Comparison of ENCODE assay signal across 32 mouse cellular contexts in the genomic region with DNA sequence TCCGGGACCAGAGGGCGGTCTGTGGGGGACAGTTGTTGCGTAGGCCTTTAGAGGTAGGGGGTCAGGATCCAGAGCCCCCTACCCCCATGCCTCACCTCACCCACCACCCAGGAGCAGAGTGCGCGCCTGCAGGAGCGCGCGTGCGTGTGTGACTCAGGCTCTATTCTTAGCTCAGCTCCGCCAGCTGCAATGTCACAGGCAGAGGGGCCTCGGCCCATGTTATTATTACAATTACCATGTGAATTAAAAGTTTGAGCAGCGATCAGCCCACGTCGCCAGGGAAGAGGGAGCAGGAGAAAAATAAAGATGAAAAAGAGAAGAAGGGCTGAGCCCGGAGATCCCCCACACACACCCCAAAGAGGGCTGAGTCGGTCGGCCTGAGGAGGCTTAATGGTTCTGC. TPM values are rescaled to one million over a fixed set of nuclear protein-coding genes. Genes with fewer than 3 reads are reported as not detected.
DNase-seq lines count a peak whose midpoint lies in the region; ATAC-seq and TF ChIP-seq lines count a peak whose summit lies in the region.
"Had no signal": no experiment of that assay in that cellular context is flagged by ENCODE, and none has a peak within 500 bp of the region (broad histone marks: within the 10 kb centered on the region; RNA-seq: fewer than 3 reads in every experiment).

No protein-coding gene starts in this region.

- no peak overlapping the region for H3K27ac ChIP-seq in forebrain, embryonic 13.5 days
- H3K27ac ChIP-seq in forebrain, embryonic 14.5 days (ENCODE audit: low read depth, low read length): no peak overlapping the region
- H3K27ac ChIP-seq in heart, embryonic 13.5 days (replicated peaks): no peak overlapping the region
- H3K27ac ChIP-seq in layer of hippocampus, adult 2 months: peak overlapping the region; percentile 94; the same call in 1 of the 2 replicates
- H3K27ac ChIP-seq: embryonic facial prominence, embryonic 13.5 days; forebrain, embryonic 10.5 days; hindbrain, embryonic 10.5 days; hindbrain, postnatal 0 days; intestine, embryonic 15.5 days; limb, embryonic 12.5 days; liver, embryonic 15.5 days had no signal

- peaks cover 51% of the 10 kb centered on the region for H3K27me3 ChIP-seq in forebrain, embryonic 13.5 days
- H3K27me3 ChIP-seq in forebrain, embryonic 14.5 days (replicated peaks; ENCODE audit: control insufficient read depth, insufficient read depth, low read length): peaks cover 22% of the 10 kb centered on the region
- peaks cover 81% of the 10 kb centered on the region for H3K27me3 ChIP-seq in heart, embryonic 13.5 days (replicated peaks)

- no peaks in the 10 kb centered on the region for H3K9me3 ChIP-seq in forebrain, embryonic 13.5 days (replicated peaks)
- H3K9me3 ChIP-seq in forebrain, embryonic 14.5 days (replicated peaks; ENCODE audit: control insufficient read depth, low read length): no peaks in the 10 kb centered on the region
- no peaks in the 10 kb centered on the region for H3K9me3 ChIP-seq in heart, embryonic 13.5 days
- H3K9me3 ChIP-seq: embryonic facial prominence, embryonic 13.5 days; forebrain, embryonic 10.5 days; hindbrain, embryonic 10.5 days; intestine, embryonic 15.5 days; limb, embryonic 12.5 days; liver, embryonic 15.5 days had no signal

- H3K4me3 ChIP-seq in forebrain, embryonic 13.5 days: no peak overlapping the region
- no peak overlapping the region for H3K4me3 ChIP-seq in forebrain, embryonic 14.5 days (ENCODE audit: low read depth, low read length)
- H3K4me3 ChIP-seq in heart, embryonic 13.5 days: no peak overlapping the region
- peak overlapping the region; percentile 23; the same call in 1 of the 2 replicates for H3K4me3 ChIP-seq in layer of hippocampus, adult 2 months
- H3K4me3 ChIP-seq: embryonic facial prominence, embryonic 13.5 days; forebrain, embryonic 10.5 days; hindbrain, embryonic 10.5 days; intestine, embryonic 15.5 days; limb, embryonic 12.5 days; liver, embryonic 15.5 days had no signal

- no peak; the same call in 1 of the 2 replicates for ATAC-seq in forebrain, embryonic 13.5 days
- no peak for ATAC-seq in forebrain, embryonic 14.5 days
- ATAC-seq in heart, embryonic 13.5 days (ENCODE audit: extremely low read depth, insufficient number of reproducible peaks, low FRiP score, low TSS enrichment): no peak
- ATAC-seq: hindbrain, postnatal 0 days; intestine, embryonic 15.5 days; midbrain, embryonic 16.5 days had no signal

- H3K36me3 ChIP-seq in forebrain, embryonic 13.5 days (ENCODE audit: poor library complexity, severe bottlenecking): no peaks in the 10 kb centered on the region
- no peaks in the 10 kb centered on the region for H3K36me3 ChIP-seq in forebrain, embryonic 14.5 days (ENCODE audit: control insufficient read depth, insufficient read depth, low read length)
- no peaks in the 10 kb centered on the region for H3K36me3 ChIP-seq in heart, embryonic 13.5 days
- H3K36me3 ChIP-seq: embryonic facial prominence, embryonic 13.5 days; forebrain, embryonic 10.5 days; hindbrain, embryonic 10.5 days; intestine, embryonic 15.5 days; limb, embryonic 12.5 days; liver, embryonic 15.5 days had no signal

- H3K4me1 ChIP-seq in forebrain, embryonic 13.5 days: peaks cover 17% of the 10 kb centered on the region
- H3K4me1 ChIP-seq in forebrain, embryonic 14.5 days (ENCODE audit: control insufficient read depth, insufficient read depth, low read length): no peaks in the 10 kb centered on the region
- H3K4me1 ChIP-seq in heart, embryonic 13.5 days: peaks cover 60% of the 10 kb centered on the region

- DNase-seq in forebrain, embryonic 14.5 days (ENCODE audit: low spot score): no peak
- DNase-seq in heart, postnatal 10 days: no peak
- no peak for DNase-seq in layer of hippocampus, adult 2 months (ENCODE audit: low spot score in 2 of 2)
- DNase-seq in layer of hippocampus, adult 8-10 months (ENCODE audit: low spot score in 2 of 2): no peak
- DNase-seq in brain, embryonic 14.5 days (ENCODE audit: low read depth): peak; percentile 30
- DNase-seq in ovary, adult 18-20 months (ENCODE audit: low spot score): no peak
- DNase-seq: adrenal gland, postnatal 14 days; cerebellum, adult 18-20 months; cerebellum, postnatal 10 days; gastrocnemius, postnatal 25 days; heart, adult 11 months; kidney, adult 2 months; kidney, postnatal 36 days; layer of hippocampus, postnatal 36 days; lung, embryonic 14.5 days; lung, postnatal 14 days had no signal

- H3K9ac ChIP-seq in forebrain, embryonic 13.5 days: 0 out of 2 replicates have a peak overlapping the region, but pooled peaks have one; percentile 26
- H3K9ac ChIP-seq in forebrain, embryonic 14.5 days (ENCODE audit: low read length): no peak overlapping the region
- peak overlapping the region; percentile 63 for H3K9ac ChIP-seq in heart, embryonic 13.5 days
- H3K9ac ChIP-seq: embryonic facial prominence, embryonic 13.5 days; intestine, embryonic 15.5 days; limb, embryonic 12.5 days; liver, embryonic 15.5 days; lung, embryonic 14.5 days had no signal

- 58% methylated on average over 17 of the region's 17 CpGs for WGBS in forebrain, embryonic 13.5 days
- 60% methylated on average over 17 of the region's 17 CpGs for WGBS in forebrain, embryonic 14.5 days
- WGBS in heart, embryonic 13.5 days: 54% methylated on average over 17 of the region's 17 CpGs

- TF ChIP-seq CTCF in layer of hippocampus, adult 2 months (conservative IDR thresholded peaks at IDR 0.05): no peak
- no peak for TF ChIP-seq CTCF in brain, embryonic 14.5 days (IDR thresholded peaks at IDR 0.05; ENCODE audit: borderline replicate concordance, extremely low read depth, insufficient read depth, insufficient read length)

- TF ChIP-seq POLR2A in brain, embryonic 14.5 days (IDR thresholded peaks at IDR 0.05; ENCODE audit: borderline replicate concordance, extremely low read depth, insufficient read depth, insufficient read length, poor library complexity, severe bottlenecking): no peak

- intact Hi-C loops in heart, postnatal 10 days (cut with DNase I): no loop called here

- no peak overlapping the region for H3K4me2 ChIP-seq in forebrain, embryonic 13.5 days
- H3K4me2 ChIP-seq in forebrain, embryonic 14.5 days (ENCODE audit: low read length): no peak overlapping the region
- H3K4me2 ChIP-seq in heart, embryonic 13.5 days: peak overlapping the region; percentile 28; the same call in 1 of the 2 replicates
- H3K4me2 ChIP-seq: embryonic facial prominence, embryonic 13.5 days; intestine, embryonic 15.5 days; limb, embryonic 12.5 days; liver, embryonic 15.5 days; lung, embryonic 14.5 days had no signal

RNA-seq across cellular contexts. Expression of a gene that starts 4.9 kb away (rescaled TPM):
- not detected in 2 replicates for polyA plus RNA-seq in forebrain, embryonic 13.5 days (2015; fragmentation: Nextera tagmentation; extraction: Ambion mirVana)
- polyA plus RNA-seq in forebrain, embryonic 14.5 days (2014; fragmentation: Nextera tagmentation; extraction: Ambion mirVana): 0.18 TPM in 1 of 2 replicates, not detected in the other
- polyA plus RNA-seq in heart, embryonic 13.5 days (2015; fragmentation: Nextera tagmentation; extraction: Ambion mirVana): 0.19 and 0.21 TPM in 2 replicates
- under 1 TPM; 0.27 to 0.31 TPM for total RNA-seq in heart, postnatal 10 days (2021)
- 10 to 100 TPM; 85.5 to 88.6 TPM for total RNA-seq in layer of hippocampus, adult 2 months (2021)
- 10 to 100 TPM; 81.3 to 98.0 (median 88.7) TPM for total RNA-seq in layer of hippocampus, adult 8-10 months (2022)
- 0.30 and 0.68 TPM in 2 replicates for polyA plus RNA-seq in brain, embryonic 14.5 days (2012; rRNA removed)
- total RNA-seq: CH12.LX; common myeloid progenitor, adult 5-6 weeks; gastrocnemius, adult 18-20 months; gastrocnemius, postnatal 25 days; liver, adult 2 months had no signal
- polyA plus RNA-seq: embryonic facial prominence, embryonic 13.5 days; forebrain, embryonic 10.5 days; hindbrain, embryonic 10.5 days; hindbrain, postnatal 0 days; intestine, embryonic 15.5 days; limb, embryonic 12.5 days; liver, adult 2 months; liver, embryonic 15.5 days; lung, embryonic 14.5 days; midbrain, embryonic 16.5 days; neural tube, embryonic 11.5 days; stomach, embryonic 14.5 days had no signal

RNA-seq across cellular contexts. Expression of a gene that starts 16.1 kb away (rescaled TPM):
- 5.1 and 6.4 TPM in 2 replicates for polyA plus RNA-seq in forebrain, embryonic 13.5 days (2015; fragmentation: Nextera tagmentation; extraction: Ambion mirVana)
- polyA plus RNA-seq in forebrain, embryonic 14.5 days (2014; fragmentation: Nextera tagmentation; extraction: Ambion mirVana): 6.8 and 8.4 TPM in 2 replicates
- polyA plus RNA-seq in heart, embryonic 13.5 days (2015; fragmentation: Nextera tagmentation; extraction: Ambion mirVana): 69.8 and 72.1 TPM in 2 replicates
- total RNA-seq in heart, postnatal 10 days (2021): 10 to 100 TPM; 21.4 to 24.2 TPM
- total RNA-seq in layer of hippocampus, adult 2 months (2021): under 1 TPM in 1 of 2 experiments, not detected in 1; 0.51 TPM
- total RNA-seq in layer of hippocampus, adult 8-10 months (2022): under 1 TPM in 3 of 4 experiments, not detected in 1; 0.23 to 0.45 (median 0.32) TPM
- 8.7 and 11.3 TPM in 2 replicates for polyA plus RNA-seq in brain, embryonic 14.5 days (2012; rRNA removed)
- total RNA-seq: common myeloid progenitor, adult 5-6 weeks had no signal

RNA-seq across cellular contexts. Expression of a gene that starts 44.7 kb away (rescaled TPM):
- 200 and 208 TPM in 2 replicates for polyA plus RNA-seq in forebrain, embryonic 13.5 days (2015; fragmentation: Nextera tagmentation; extraction: Ambion mirVana)
- 114 and 158 TPM in 2 replicates for polyA plus RNA-seq in forebrain, embryonic 14.5 days (2014; fragmentation: Nextera tagmentation; extraction: Ambion mirVana)
- polyA plus RNA-seq in heart, embryonic 13.5 days (2015; fragmentation: Nextera tagmentation; extraction: Ambion mirVana): 64.8 and 76.2 TPM in 2 replicates
- 10 to 100 TPM; 79.6 to 81.4 TPM for total RNA-seq in heart, postnatal 10 days (2021)
- 100 to 1,000 TPM; 104 to 108 TPM for total RNA-seq in layer of hippocampus, adult 2 months (2021)
- 100 to 1,000 TPM; 112 to 137 (median 123) TPM for total RNA-seq in layer of hippocampus, adult 8-10 months (2022)
- 403 and 452 TPM in 2 replicates for polyA plus RNA-seq in brain, embryonic 14.5 days (2012; rRNA removed)

RNA-seq across cellular contexts. Expression of a gene that starts 46.4 kb away (rescaled TPM):
- 61.5 and 66.8 TPM in 2 replicates for polyA plus RNA-seq in forebrain, embryonic 13.5 days (2015; fragmentation: Nextera tagmentation; extraction: Ambion mirVana)
- 88.7 and 97.1 TPM in 2 replicates for polyA plus RNA-seq in forebrain, embryonic 14.5 days (2014; fragmentation: Nextera tagmentation; extraction: Ambion mirVana)
- 26.9 and 28.8 TPM in 2 replicates for polyA plus RNA-seq in heart, embryonic 13.5 days (2015; fragmentation: Nextera tagmentation; extraction: Ambion mirVana)
- 100 to 1,000 TPM; 186 to 188 TPM for total RNA-seq in heart, postnatal 10 days (2021)
- 100 to 1,000 TPM; 322 to 329 TPM for total RNA-seq in layer of hippocampus, adult 2 months (2021)
- total RNA-seq in layer of hippocampus, adult 8-10 months (2022): 100 to 1,000 TPM; 307 to 352 (median 330) TPM
- polyA plus RNA-seq in brain, embryonic 14.5 days (2012; rRNA removed): 721 and 963 TPM in 2 replicates
